Mouse (Mus musculus) small intestine, adult 2 months (tissue): ENCODE data around the gene Zc3h12d.

Source experiments
- CTCF ChIP-seq: fragments of 200-500 bp; IDR thresholded peaks from 2 replicates; pipeline ENCODE4 v1.5.1; 2012; ENCODE audit warnings: low read depth, mild to moderate bottlenecking, control low read depth, inconsistent platforms, low read length, moderate library complexity, mixed read lengths; ENCODE audit not compliant: insufficient replicate concordance, insufficient read length; ENCODE audit errors: extremely low read depth
- POLR2A ChIP-seq: fragments of 200-500 bp; IDR thresholded peaks from 2 replicates; pipeline ENCODE4 v1.6.1; 2012; ENCODE audit warnings: low read depth, mild to moderate bottlenecking, control low read depth, inconsistent platforms, low read length, moderate library complexity

DNA sequence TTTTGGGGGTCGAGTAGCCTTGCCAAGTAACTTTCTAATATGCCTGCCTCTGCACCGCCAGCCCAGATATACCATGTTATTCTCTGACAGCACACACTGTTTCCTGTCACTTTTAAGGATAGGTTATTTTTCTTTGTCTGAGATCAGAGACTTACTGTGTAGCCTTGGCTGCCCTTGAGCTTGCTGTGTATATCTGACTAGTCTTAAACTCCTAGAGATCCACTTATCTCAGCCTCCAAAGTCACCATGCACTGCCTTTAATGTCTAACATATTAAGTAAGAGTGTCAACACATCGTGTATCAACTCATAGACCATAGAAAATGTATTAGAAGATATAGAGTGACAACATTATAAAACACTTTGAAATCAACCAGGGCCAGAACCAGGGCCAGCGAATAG, 12.7 kb upstream of the Zc3h12d start:
- no peak for TF ChIP-seq CTCF
- TF ChIP-seq POLR2A: no peak
